Mouse (Mus musculus) MEL (cell line): Measurements from ENCODE around the gene Slc34a2. TPM values are rescaled to one million over a fixed set of nuclear protein-coding genes. Genes with fewer than 3 reads are reported as not detected.

Experiments used
- DNase-seq: peaks from one replicate; pipeline ENCODE4 v3.0.0; 2011; ENCODE audit warnings: low read depth, low spot score
- H3K27ac ChIP-seq: 2 replicates; pipeline ENCODE4 v1.5.1; 2012; ENCODE audit warnings: low read depth, mild to moderate bottlenecking, control low read depth, low read length, moderate library complexity; ENCODE audit not compliant: control insufficient read depth
- H3K27me3 ChIP-seq, 2 experiments: fragments of 150-350 bp in 1 of 2; sonication (generic) in 1 of 2; 2 replicates each; pipeline ENCODE4 v1.6.1; 2012; ENCODE audit warnings: low read length in 2 of 2, mild to moderate bottlenecking in 2 of 2, improper control_type of control experiment in 1 of 2, moderate library complexity in 1 of 2; ENCODE audit not compliant: insufficient read depth in 2 of 2, control insufficient read depth in 1 of 2
- H3K36me3 ChIP-seq, 2 experiments: 2 replicates each; pipeline ENCODE4 v1.6.1; 2012 to 2014; ENCODE audit warnings: low read length in 2 of 2, improper control_type of control experiment in 1 of 2, inconsistent platforms in 1 of 2, mild to moderate bottlenecking in 1 of 2; ENCODE audit not compliant: insufficient read depth in 2 of 2, control insufficient read depth in 1 of 2
- H3K4me1 ChIP-seq, 2 experiments: fragments of 150-350 bp in 1 of 2; sonication (generic) in 1 of 2; 2 replicates each; pipeline ENCODE4 v1.6.1; 2012; ENCODE audit warnings: low read length in 2 of 2, improper control_type of control experiment in 1 of 2, mild to moderate bottlenecking in 1 of 2; ENCODE audit not compliant: insufficient read depth in 2 of 2, control insufficient read depth in 1 of 2
- H3K4me3 ChIP-seq, 2 experiments: fragments of 150-350 bp in 1 of 2; sonication (generic) in 1 of 2; 2 replicates each; pipeline ENCODE4 v1.5.1; 2012; ENCODE audit warnings: low read depth in 2 of 2, low read length in 2 of 2, mild to moderate bottlenecking in 2 of 2, moderate library complexity in 2 of 2, control low read depth in 1 of 2, improper control_type of control experiment in 1 of 2; ENCODE audit not compliant: control insufficient read depth in 1 of 2, insufficient read depth in 1 of 2
- H3K79me2 ChIP-seq: 2 replicates; pipeline ENCODE4 v1.6.1; 2012; ENCODE audit warnings: mild to moderate bottlenecking, low read length, moderate library complexity; ENCODE audit not compliant: control insufficient read depth, poor library complexity, insufficient read depth
- H3K9ac ChIP-seq: 2 replicates; pipeline ENCODE4 v1.6.1; 2012; ENCODE audit warnings: low read depth, mild to moderate bottlenecking, control low read depth, low read length, moderate library complexity; ENCODE audit not compliant: control insufficient read depth, poor library complexity, severe bottlenecking
- H3K9me3 ChIP-seq: fragments of 150-350 bp; sonication (generic); replicated peaks from 2 replicates; pipeline ENCODE4 v1.6.1; 2012; ENCODE audit warnings: mild to moderate bottlenecking, low read length, improper control_type of control experiment, moderate library complexity; ENCODE audit not compliant: insufficient read depth
- CTCF ChIP-seq, 3 experiments: IDR thresholded peaks in 2 of 3; conservative IDR thresholded peaks in 1 of 3; 2 replicates each; pipeline ENCODE4 v1.5.1; 2011 to 2012; ENCODE audit warnings: low read length in 3 of 3, low read depth in 2 of 3, mild to moderate bottlenecking in 2 of 3, improper control_type of control experiment in 1 of 3, inconsistent platforms in 1 of 3, mixed read lengths in 1 of 3, moderate library complexity in 1 of 3; ENCODE audit not compliant: control insufficient read depth in 1 of 3, insufficient read depth in 1 of 3, poor library complexity in 1 of 3, severe bottlenecking in 1 of 3
- ELF1 ChIP-seq: IDR thresholded peaks from 2 replicates; pipeline ENCODE4 v1.6.1; 2014; ENCODE audit warnings: low read depth, mild to moderate bottlenecking, inconsistent platforms, low read length, improper control_type of control experiment, moderate library complexity
- EP300 ChIP-seq, 2 experiments: IDR thresholded peaks; 2 replicates each; pipeline ENCODE4 v1.6.1; 2011; ENCODE audit warnings: improper control_type of control experiment in 2 of 2, low read length in 2 of 2, low read depth in 1 of 2, mild to moderate bottlenecking in 1 of 2
- JUND ChIP-seq: IDR thresholded peaks from 2 replicates; pipeline ENCODE4 v1.6.1; 2011; ENCODE audit warnings: low read depth, mild to moderate bottlenecking, improper control_type of control experiment, low read length
- MAX ChIP-seq: IDR thresholded peaks from 2 replicates; pipeline ENCODE4 v1.6.1; 2011; ENCODE audit warnings: low read length, improper control_type of control experiment
- MAZ ChIP-seq: IDR thresholded peaks from 2 replicates; pipeline ENCODE4 v1.6.1; 2012; ENCODE audit warnings: low read depth, mild to moderate bottlenecking, inconsistent platforms, low read length, improper control_type of control experiment
- NELFE ChIP-seq: IDR thresholded peaks from 2 replicates; pipeline ENCODE4 v1.6.1; 2011; ENCODE audit warnings: low read depth, low read length, improper control_type of control experiment
- NRF1 ChIP-seq: IDR thresholded peaks from 2 replicates; pipeline ENCODE4 v1.6.1; 2014; ENCODE audit warnings: low read depth, mild to moderate bottlenecking, inconsistent platforms, low read length, improper control_type of control experiment, moderate library complexity; ENCODE audit not compliant: poor library complexity, insufficient read depth, severe bottlenecking
- POLR2A ChIP-seq, 2 experiments: IDR thresholded peaks; 2 replicates each; pipeline ENCODE4 v1.6.1; 2011 to 2012; ENCODE audit warnings: low read length in 2 of 2, mild to moderate bottlenecking in 2 of 2, control low read depth in 1 of 2, improper control_type of control experiment in 1 of 2, low read depth in 1 of 2, moderate library complexity in 1 of 2; ENCODE audit not compliant: control insufficient read depth in 1 of 2, insufficient read depth in 1 of 2, poor library complexity in 1 of 2
- POLR2AphosphoS2 ChIP-seq: IDR thresholded peaks from 2 replicates; pipeline ENCODE4 v1.6.1; 2011; ENCODE audit warnings: low read length, improper control_type of control experiment
- RAD21 ChIP-seq: IDR thresholded peaks from 2 replicates; pipeline ENCODE4 v1.6.1; 2011; ENCODE audit warnings: mild to moderate bottlenecking, low read depth, low read length, improper control_type of control experiment
- UBTF ChIP-seq: IDR thresholded peaks from 2 replicates; pipeline ENCODE4 v1.6.1; 2012; ENCODE audit warnings: low read depth, mild to moderate bottlenecking, inconsistent platforms, low read length, improper control_type of control experiment, moderate library complexity, borderline replicate concordance; ENCODE audit not compliant: insufficient read depth
- USF1 ChIP-seq: IDR thresholded peaks from 2 replicates; pipeline ENCODE4 v1.6.1; 2014; ENCODE audit warnings: low read depth, mild to moderate bottlenecking, inconsistent platforms, low read length, improper control_type of control experiment, moderate library complexity
- ZKSCAN1 ChIP-seq: IDR thresholded peaks from 2 replicates; pipeline ENCODE4 v1.6.1; 2012; ENCODE audit warnings: low read depth, mild to moderate bottlenecking, inconsistent platforms, low read length, improper control_type of control experiment, moderate library complexity
- ZMIZ1 ChIP-seq: IDR thresholded peaks from 2 replicates; pipeline ENCODE4 v1.6.1; 2012; ENCODE audit warnings: low read depth, mild to moderate bottlenecking, inconsistent platforms, low read length, improper control_type of control experiment, moderate library complexity
- polyA plus RNA-seq, 2 experiments: library from polyadenylated mRNA; stranded (reverse) in 1 of 2; unstranded in 1 of 2; fragments of >175 nt in 1 of 2; fragments of >200 nt in 1 of 2; gene quantifications; 2 replicates each; pipeline versions ENCODE4 v1.2.1 to v1.2.4; 2012; ENCODE audit warnings: low replicate concordance in 2 of 2, low read depth in 1 of 2; ENCODE audit not compliant: insufficient read length in 2 of 2, insufficient read depth in 1 of 2, missing spikeins in 1 of 2
- total RNA-seq: library from RNA; depleted of rRNA; stranded (reverse); fragments of 300-350 nt; gene quantifications from 2 replicates; pipeline ENCODE4 v1.2.3, GENCODE M21; 2012

Slc34a2 gene
- total and polyA plus RNA-seq, 3 experiments = not detected

- H3K4me3 ChIP-seq = no peak overlapping the region
- H3K27ac ChIP-seq = no peak overlapping the region
- no peaks in the 10 kb centered on the region for H3K27me3 ChIP-seq
- no peak overlapping the region for H3K9ac ChIP-seq
- TF ChIP-seq POLR2A (IDR thresholded peaks at IDR 0.05; ENCODE audit: control insufficient read depth in 1 of 2, insufficient read depth in 1 of 2, low read depth in 1 of 2, low read length in 2 of 2, poor library complexity in 1 of 2) (no peak), USF1 (no peak), MAZ (no peak), ZKSCAN1 (no peak)
- no peaks in the 10 kb centered on the region for H3K9me3 ChIP-seq
- H3K4me1 ChIP-seq = no peaks in the 10 kb centered on the region
- no peak for DNase-seq
- no peaks in the 10 kb centered on the region for H3K79me2 ChIP-seq
- H3K36me3 ChIP-seq = no peaks in the 10 kb centered on the region
Measured at GRCm38 (mm10) chr5:53002599-53003203, 35.2 kb upstream of the Slc34a2 start.

- Histone ChIP-seq H3K4me3 (no peak overlapping the region), H3K27ac (no peak overlapping the region), H3K4me1 (no peaks in the 10 kb centered on the region), H3K79me2 (no peaks in the 10 kb centered on the region), H3K9ac (no peak overlapping the region), H3K27me3 (no peaks in the 10 kb centered on the region), H3K9me3 (no peaks in the 10 kb centered on the region), H3K36me3 (no peaks in the 10 kb centered on the region)
- TF ChIP-seq RAD21 (no peak), UBTF (no peak)
- DNase-seq = no peak
Measured at GRCm38 (mm10) chr5:53003495-53003894, 34.4 kb upstream of the Slc34a2 start.

- Histone ChIP-seq H3K4me3 (no peak overlapping the region), H3K36me3 (no peaks in the 10 kb centered on the region), H3K79me2 (no peaks in the 10 kb centered on the region), H3K27ac (no peak overlapping the region), H3K27me3 (no peaks in the 10 kb centered on the region), H3K9ac (no peak overlapping the region), H3K9me3 (no peaks in the 10 kb centered on the region), H3K4me1 (no peaks in the 10 kb centered on the region)
- TF ChIP-seq POLR2A (IDR thresholded peaks at IDR 0.05; ENCODE audit: control insufficient read depth in 1 of 2, insufficient read depth in 1 of 2, low read depth in 1 of 2, low read length in 2 of 2, poor library complexity in 1 of 2) (no peak), CTCF (IDR thresholded peaks at IDR 0.05 in 2 of 3, conservative IDR thresholded peaks at IDR 0.05 in 1 of 3; ENCODE audit: control insufficient read depth in 1 of 3, insufficient read depth in 1 of 3, low read depth in 2 of 3, low read length in 3 of 3, poor library complexity in 1 of 3, severe bottlenecking in 1 of 3) (no peak), POLR2AphosphoS2 (no peak), EP300 (IDR thresholded peaks at IDR 0.05; ENCODE audit: low read depth in 1 of 2, low read length in 2 of 2) (no peak), ELF1 (no peak), ZMIZ1 (no peak), NRF1 (no peak), NELFE (no peak), JUND (no peak), RAD21 (no peak), MAX (no peak)
- no peak for DNase-seq
Measured at GRCm38 (mm10) chr5:53003981-53004380, 33.9 kb upstream of the Slc34a2 start.
